Mouse (Mus musculus) C2C12 (cell line): ENCODE data around the gene Peli2. TPM values are rescaled to one million over a fixed set of nuclear protein-coding genes. Genes with fewer than 3 reads are reported as not detected.

Experiments used
- H3K27me3 ChIP-seq: one replicate; pipeline ENCODE4 v1.6.1; 2011; ENCODE audit not compliant: control insufficient read depth, insufficient read depth, insufficient read length
- H3K36me3 ChIP-seq: one replicate; pipeline ENCODE4 v1.6.1; 2011; ENCODE audit not compliant: control insufficient read depth, insufficient read depth
- H3K4me3 ChIP-seq: one replicate; pipeline ENCODE4 v1.5.1; 2011; ENCODE audit warnings: mild to moderate bottlenecking, control low read depth; ENCODE audit not compliant: poor library complexity, insufficient read depth, severe bottlenecking
- H3K79me2 ChIP-seq: one replicate; pipeline ENCODE4 v1.6.1; 2011; ENCODE audit not compliant: control insufficient read depth, insufficient read depth
- H3K79me3 ChIP-seq: one replicate; pipeline ENCODE4 v1.6.1; 2011; ENCODE audit warnings: low read depth, control low read depth
- H3ac ChIP-seq: one replicate; pipeline ENCODE3; 2011; ENCODE audit warnings: low read depth; ENCODE audit not compliant: control insufficient read depth, insufficient read length
- CEBPB ChIP-seq: IDR thresholded peaks from one replicate; pipeline ENCODE4 v1.6.1; 2011; ENCODE audit warnings: low read depth, mild to moderate bottlenecking, control low read depth, moderate library complexity
- CTCF ChIP-seq: IDR thresholded peaks from one replicate; pipeline ENCODE4 v1.5.1; 2011; ENCODE audit not compliant: control insufficient read depth, insufficient read depth, insufficient read length
- FOSL1 ChIP-seq: IDR thresholded peaks from one replicate; pipeline ENCODE4 v1.8.0; 2011; ENCODE audit warnings: mild to moderate bottlenecking, low read length; ENCODE audit not compliant: poor library complexity, insufficient read depth, severe bottlenecking
- MAX ChIP-seq: IDR thresholded peaks from one replicate; pipeline ENCODE4 v1.6.1; 2011; ENCODE audit warnings: mild to moderate bottlenecking, control low read depth
- MYOD1 ChIP-seq: IDR thresholded peaks from one replicate; pipeline ENCODE4 v1.6.1; 2011; ENCODE audit warnings: low read depth; ENCODE audit not compliant: control insufficient read depth, insufficient read length
- MYOG ChIP-seq: IDR thresholded peaks from one replicate; pipeline ENCODE4 v1.6.1; 2011; ENCODE audit not compliant: control insufficient read depth, insufficient read length; ENCODE audit errors: extremely low read depth
- USF1 ChIP-seq: IDR thresholded peaks from one replicate; pipeline ENCODE4 v1.6.1; 2011; ENCODE audit warnings: low read depth, mild to moderate bottlenecking, control low read depth, moderate library complexity
- polyA plus RNA-seq: library from polyadenylated mRNA; unstranded; fragments of >200 nt; fragmentation: generic; extraction: Trizol; gene quantifications from one replicate; pipeline ENCODE4 v1.2.1, GENCODE M21; 2012; ENCODE audit warnings: missing spikeins

The Peli2 gene
- polyA plus RNA-seq, 1 experiment, result 13.9 TPM

GRCm38 (mm10) chr14:48295815-48296271, 175.2 kb downstream of the Peli2 start:
- Histone ChIP-seq H3ac (no peak overlapping the region), H3K27me3 (no peaks in the 10 kb centered on the region), H3K79me3 (no peaks in the 10 kb centered on the region), H3K79me2 (no peaks in the 10 kb centered on the region), H3K4me3 (no peak overlapping the region), H3K36me3 (no peaks in the 10 kb centered on the region)
- TF ChIP-seq CEBPB, result no peak
- TF ChIP-seq FOSL1, result no peak
- TF ChIP-seq USF1, result peak; percentile 46

- TF ChIP-seq MAX, result no peak
- TF ChIP-seq CEBPB, result no peak
- no peak for TF ChIP-seq FOSL1
- TF ChIP-seq MYOD1, result no peak
- no peak for TF ChIP-seq MYOG
- TF ChIP-seq CTCF, result no peak
- no peak for TF ChIP-seq USF1
- Histone ChIP-seq H3K4me3 (no peak overlapping the region), H3ac (no peak overlapping the region), H3K36me3 (no peaks in the 10 kb centered on the region), H3K79me3 (no peaks in the 10 kb centered on the region), H3K27me3 (no peaks in the 10 kb centered on the region), H3K79me2 (no peaks in the 10 kb centered on the region)
Measured at GRCm38 (mm10) chr14:48296820-48297219, 176.2 kb downstream of the Peli2 start.

- H3ac ChIP-seq, result no peak overlapping the region
- H3K36me3 ChIP-seq, result no peaks in the 10 kb centered on the region
- H3K79me3 ChIP-seq, result no peaks in the 10 kb centered on the region
- H3K79me2 ChIP-seq, result no peaks in the 10 kb centered on the region
- no peaks in the 10 kb centered on the region for H3K27me3 ChIP-seq
- no peak overlapping the region for H3K4me3 ChIP-seq
- TF ChIP-seq FOSL1, result no peak
- TF ChIP-seq USF1, result no peak
- TF ChIP-seq MYOG, result no peak
- TF ChIP-seq MYOD1, result no peak
- TF ChIP-seq CEBPB, result no peak
- TF ChIP-seq MAX, result no peak
- no peak for TF ChIP-seq CTCF
Measured at GRCm38 (mm10) chr14:48302471-48303186, 182.0 kb downstream of the Peli2 start.

- H3K27me3 ChIP-seq, result no peaks in the 10 kb centered on the region
Measured at GRCm38 (mm10) chr14:48303235-48303634, 182.6 kb downstream of the Peli2 start.

GRCm38 (mm10) chr14:48303841-48304240, 183.2 kb downstream of the Peli2 start:
- Histone ChIP-seq H3K79me3 (no peaks in the 10 kb centered on the region), H3K27me3 (no peaks in the 10 kb centered on the region), H3K79me2 (no peaks in the 10 kb centered on the region), H3K36me3 (no peaks in the 10 kb centered on the region), H3K4me3 (no peak overlapping the region), H3ac (no peak overlapping the region)
- TF ChIP-seq MYOD1 (no peak), USF1 (no peak), CTCF (no peak), MYOG (no peak), CEBPB (no peak), MAX (no peak), FOSL1 (no peak)

More at GRCm38 (mm10) chr14:48303235-48303634, 182.6 kb downstream of the Peli2 start:
- H3K79me3 ChIP-seq, result no peaks in the 10 kb centered on the region
- H3K4me3 ChIP-seq, result no peak overlapping the region
- H3K36me3 ChIP-seq, result no peaks in the 10 kb centered on the region
- no peak for TF ChIP-seq MAX
- TF ChIP-seq USF1, result no peak
- TF ChIP-seq MYOD1, result no peak
- no peak for TF ChIP-seq CTCF
- no peak for TF ChIP-seq MYOG
- TF ChIP-seq FOSL1, result no peak
- no peak for TF ChIP-seq CEBPB
- H3K79me2 ChIP-seq, result no peaks in the 10 kb centered on the region
- no peak overlapping the region for H3ac ChIP-seq

- no peak for TF ChIP-seq MAX
- no peak for TF ChIP-seq MYOG
- TF ChIP-seq USF1, result no peak
- TF ChIP-seq CTCF, result no peak
- no peak for TF ChIP-seq CEBPB
- TF ChIP-seq FOSL1, result no peak
- TF ChIP-seq MYOD1, result no peak
- Histone ChIP-seq H3K27me3 (no peaks in the 10 kb centered on the region), H3K36me3 (no peaks in the 10 kb centered on the region), H3K79me3 (no peaks in the 10 kb centered on the region), H3K4me3 (no peak overlapping the region), H3ac (no peak overlapping the region), H3K79me2 (no peaks in the 10 kb centered on the region)
Measured at GRCm38 (mm10) chr14:48313234-48313633, 192.6 kb downstream of the Peli2 start.
